Mouse (Mus musculus) hindbrain, embryonic 14.5 days (tissue): ENCODE measurements around the gene Sh3gl1. TPM values are rescaled to one million over a fixed set of nuclear protein-coding genes. Genes with fewer than 3 reads are reported as not detected.

Source experiments
- ATAC-seq: fragments of 200-750 bp; cut with Nextera tagmentation; 2 replicates; pipeline ENCODE4 v1.8.0; 2017; ENCODE audit warnings: moderate number of reproducible peaks, mild to moderate bottlenecking, moderate TSS enrichment, moderate library complexity; ENCODE audit not compliant: low FRiP score
- DNase-seq: peaks from one replicate; pipeline ENCODE4 v3.0.0-alpha.2; 2015; ENCODE audit warnings: low spot score
- H3K27ac ChIP-seq: fragments of 300-500 bp; sonication (generic); 2 replicates; pipeline ENCODE4 v1.5.1; 2014; ENCODE audit warnings: mild to moderate bottlenecking, moderate library complexity
- H3K27me3 ChIP-seq: fragments of 300-500 bp; sonication (generic); 2 replicates; pipeline ENCODE4 v1.6.1; 2014; ENCODE audit warnings: mild to moderate bottlenecking, low read length, mixed read lengths; ENCODE audit not compliant: control insufficient read depth, insufficient read depth
- H3K36me3 ChIP-seq: fragments of 300-500 bp; sonication (generic); replicated peaks from 2 replicates; pipeline ENCODE4 v1.6.1; 2014; ENCODE audit not compliant: control insufficient read depth, insufficient read depth
- H3K4me1 ChIP-seq: fragments of 300-500 bp; sonication (generic); replicated peaks from 2 replicates; pipeline ENCODE4 v1.6.1; 2014; ENCODE audit warnings: antibody characterized with exemption, low read length, mixed read lengths; ENCODE audit not compliant: control insufficient read depth, insufficient read depth
- H3K4me2 ChIP-seq: fragments of 300-500 bp; sonication (generic); replicated peaks from 2 replicates; pipeline ENCODE4 v1.6.1; 2014; ENCODE audit warnings: mild to moderate bottlenecking, moderate library complexity
- H3K4me3 ChIP-seq: fragments of 300-500 bp; sonication (generic); replicated peaks from 2 replicates; pipeline ENCODE4 v1.5.1; 2014; ENCODE audit warnings: mild to moderate bottlenecking, low read length
- H3K9ac ChIP-seq: fragments of 300-500 bp; sonication (generic); 2 replicates; pipeline ENCODE4 v1.6.1; 2014
- H3K9me3 ChIP-seq: fragments of 300-500 bp; sonication (generic); 2 replicates; pipeline ENCODE4 v1.6.1; 2016; ENCODE audit warnings: low read length; ENCODE audit not compliant: control insufficient read depth
- WGBS: fragments of 180-500 bp; shearing (Covaris S2); extraction: QIAGEN DNeasy Blood & Tissue Kit; methylation state at CpG from one replicate; pipeline ENCODE4 v1.1.7; 2014; 5-methylcytosine and 5-hydroxymethylcytosine counted together
- polyA plus RNA-seq: library from polyadenylated mRNA; unstranded; fragments of >200 nt; fragmentation: Nextera tagmentation; extraction: Ambion mirVana; gene quantifications from 2 replicates; pipeline ENCODE4 v1.2.1, GENCODE M21; 2014

Sh3gl1 gene
- polyA plus RNA-seq, 1 experiment from 2014 or later: 91.1 TPM

GRCm38 (mm10) chr17:56008356-56009087 is 27.9 kb downstream of the Sh3gl1 start:
- Histone ChIP-seq H3K27ac (peak overlapping the region; percentile 98), H3K4me2 (peak overlapping the region; percentile 91), H3K9ac (peak overlapping the region; percentile 90), H3K9me3 (no peaks in the 10 kb centered on the region), H3K36me3 (peaks cover 31% of the 10 kb centered on the region), H3K27me3 (no peaks in the 10 kb centered on the region), H3K4me1 (peaks cover 25% of the 10 kb centered on the region), H3K4me3 (peak overlapping the region; percentile 88)
- ATAC-seq: peak; percentile 94
- under 1% methylated on average over 21 of the region's 21 CpGs for WGBS
- DNase-seq: peak; percentile 97

- Histone ChIP-seq H3K4me1 (peaks cover 25% of the 10 kb centered on the region), H3K4me3 (peak overlapping the region; percentile 88), H3K9ac (peak overlapping the region; percentile 13), H3K36me3 (peaks cover 23% of the 10 kb centered on the region), H3K27ac (peak overlapping the region; percentile 98), H3K9me3 (no peaks in the 10 kb centered on the region), H3K4me2 (peak overlapping the region; percentile 91), H3K27me3 (no peaks in the 10 kb centered on the region)
- peak; percentile 29 for ATAC-seq
- WGBS: 29% methylated on average over 13 of the region's 14 CpGs
- no peak for DNase-seq
Observed at GRCm38 (mm10) chr17:56007444-56008355, 28.7 kb downstream of the Sh3gl1 start.

- no peak overlapping the region for H3K27ac ChIP-seq
- 54% methylated on average over 10 of the region's 10 CpGs for WGBS
- no peak overlapping the region for H3K4me2 ChIP-seq
- no peaks in the 10 kb centered on the region for H3K27me3 ChIP-seq
- peaks cover 25% of the 10 kb centered on the region for H3K4me1 ChIP-seq
- no peak overlapping the region for H3K4me3 ChIP-seq
- H3K9ac ChIP-seq: no peak overlapping the region
- ATAC-seq (no peak), DNase-seq (no peak)
- H3K9me3 ChIP-seq: no peaks in the 10 kb centered on the region
- peaks cover 16% of the 10 kb centered on the region for H3K36me3 ChIP-seq
Observed at GRCm38 (mm10) chr17:56006956-56007355, 29.5 kb downstream of the Sh3gl1 start.

GRCm38 (mm10) chr17:56005415-56006061 is 30.9 kb downstream of the Sh3gl1 start, which contains the start of the genes Stap2 and Mpnd:
Gene Stap2 (minus strand): TSS chr17:56005584.
Gene Mpnd (plus strand): TSS chr17:56005711.
- Histone ChIP-seq H3K4me3 (no peak within 1 kb of the TSS), H3K9me3 (no peaks in the 10 kb centered on the region), H3K27ac (no peak within 1 kb of the TSS), H3K9ac (no peak within 1 kb of the TSS), H3K27me3 (peaks cover 4% of the 10 kb centered on the region; the same call in 1 of the 2 replicates), H3K4me2 (no peak within 1 kb of the TSS), H3K4me1 (peaks cover 13% of the 10 kb centered on the region), H3K36me3 (peaks cover 1% of the 10 kb centered on the region; the same call in 1 of the 2 replicates)
- 58% methylated on average over 13 of the region's 13 CpGs for WGBS
- DNase-seq (peak; percentile 71), ATAC-seq (no peak)

- DNase-seq: no peak
- H3K27me3 ChIP-seq: peaks cover 14% of the 10 kb centered on the region; the same call in 1 of the 2 replicates
- WGBS: 94% methylated on average over 3 of the region's 3 CpGs
- no peak overlapping the region for H3K4me3 ChIP-seq
- H3K9ac ChIP-seq: no peak overlapping the region
- no peak overlapping the region for H3K4me2 ChIP-seq
- no peak overlapping the region for H3K27ac ChIP-seq
- no peaks in the 10 kb centered on the region for H3K36me3 ChIP-seq
- H3K4me1 ChIP-seq: peaks cover 4% of the 10 kb centered on the region
- no peaks in the 10 kb centered on the region for H3K9me3 ChIP-seq
- no peak for ATAC-seq
Observed at GRCm38 (mm10) chr17:56003000-56003399, 33.4 kb downstream of the Sh3gl1 start.

- ATAC-seq (peak; percentile 15; the same call in 1 of the 2 replicates), DNase-seq (no peak)
- H3K4me2 ChIP-seq: no peak overlapping the region
- H3K4me3 ChIP-seq: no peak overlapping the region
- no peak overlapping the region for H3K9ac ChIP-seq
- peaks cover 14% of the 10 kb centered on the region; the same call in 1 of the 2 replicates for H3K27me3 ChIP-seq
- H3K27ac ChIP-seq: no peak overlapping the region
- peaks cover 23% of the 10 kb centered on the region for H3K36me3 ChIP-seq
- WGBS: 7% methylated on average over 30 of the region's 30 CpGs
- H3K4me1 ChIP-seq: no peaks in the 10 kb centered on the region
- H3K9me3 ChIP-seq: no peaks in the 10 kb centered on the region
Observed at GRCm38 (mm10) chr17:55999794-56000499, 36.5 kb downstream of the Sh3gl1 start.

- Histone ChIP-seq H3K4me3 (no peak overlapping the region), H3K4me2 (no peak overlapping the region), H3K36me3 (peaks cover 61% of the 10 kb centered on the region), H3K27ac (no peak overlapping the region), H3K9me3 (no peaks in the 10 kb centered on the region), H3K4me1 (no peaks in the 10 kb centered on the region), H3K27me3 (peaks cover 14% of the 10 kb centered on the region; the same call in 1 of the 2 replicates), H3K9ac (no peak overlapping the region)
- 83% methylated on average over 14 of the region's 15 CpGs for WGBS
- DNase-seq: no peak
- no peak for ATAC-seq
Observed at GRCm38 (mm10) chr17:55996007-55996406, 40.4 kb downstream of the Sh3gl1 start.

GRCm38 (mm10) chr17:55990278-55990898 is 46.0 kb downstream of the Sh3gl1 start:
- Histone ChIP-seq H3K9me3 (no peaks in the 10 kb centered on the region), H3K4me3 (no peak overlapping the region), H3K27me3 (no peaks in the 10 kb centered on the region), H3K4me2 (no peak overlapping the region), H3K27ac (no peak overlapping the region), H3K9ac (no peak overlapping the region), H3K36me3 (peaks cover 62% of the 10 kb centered on the region), H3K4me1 (0 out of 2 replicates have a peak, but pooled peaks cover 6% of the 10 kb centered on the region)
- no peak for DNase-seq
- WGBS: 95% methylated on average over 8 of the region's 8 CpGs
- ATAC-seq: no peak
